Mouse (Mus musculus) lung, postnatal 0 days (tissue): ENCODE results near the gene Dvl2. TPM values are rescaled to one million over a fixed set of nuclear protein-coding genes. Genes with fewer than 3 reads are reported as not detected.
A peak's percentile ranks its signal among the peaks of the same experiment; 100 is the strongest.
"Not testable (repeated sequence)": the region's sequence is repeated elsewhere in the genome, so short reads cannot be mapped to it uniquely, and the experiment has no call there.

Source experiments
- ATAC-seq: fragments of 200-750 bp; cut with Nextera tagmentation; 2 replicates; pipeline ENCODE4 v1.8.0; 2017; ENCODE audit warnings: moderate library complexity
- DNase-seq: peaks from one replicate; pipeline ENCODE4 v3.0.0-alpha.2; 2016; ENCODE audit warnings: low spot score
- H3K27ac ChIP-seq: fragments of 300-500 bp; sonication (generic); 2 replicates; pipeline ENCODE4 v1.5.1; 2014; ENCODE audit warnings: antibody characterized with exemption, mild to moderate bottlenecking, low read length, mixed read lengths
- H3K27me3 ChIP-seq: fragments of 300-500 bp; sonication (generic); replicated peaks from 2 replicates; pipeline ENCODE4 v1.6.1; 2014; ENCODE audit warnings: low read length, mixed read lengths; ENCODE audit not compliant: insufficient read depth
- H3K36me3 ChIP-seq: fragments of 300-500 bp; sonication (generic); 2 replicates; pipeline ENCODE4 v1.6.1; 2014; ENCODE audit warnings: low read length, mixed read lengths; ENCODE audit not compliant: insufficient read depth
- H3K4me1 ChIP-seq: fragments of 300-500 bp; sonication (generic); 2 replicates; pipeline ENCODE4 v1.6.1; 2014; ENCODE audit warnings: antibody characterized with exemption, low read depth, low read length, mixed read lengths; ENCODE audit not compliant: insufficient read depth
- H3K4me2 ChIP-seq: fragments of 300-500 bp; sonication (generic); replicated peaks from 2 replicates; pipeline ENCODE4 v1.6.1; 2014; ENCODE audit warnings: low read depth, mild to moderate bottlenecking, low read length, moderate library complexity, mixed read lengths
- H3K4me3 ChIP-seq: fragments of 300-500 bp; sonication (generic); 2 replicates; pipeline ENCODE4 v1.5.1; 2014; ENCODE audit warnings: low read depth, low read length
- H3K9ac ChIP-seq: fragments of 300-500 bp; sonication (generic); replicated peaks from 2 replicates; pipeline ENCODE4 v1.6.1; 2014; ENCODE audit warnings: low read depth, mild to moderate bottlenecking
- H3K9me3 ChIP-seq: fragments of 300-500 bp; sonication (generic); 2 replicates; pipeline ENCODE4 v1.6.1; 2016; ENCODE audit warnings: low read length, mixed read lengths
- CTCF ChIP-seq: IDR thresholded peaks from 2 replicates; pipeline ENCODE4 v1.5.1; 2016; ENCODE audit warnings: antibody characterized with exemption, mild to moderate bottlenecking
- EP300 ChIP-seq: IDR thresholded peaks from 2 replicates; pipeline ENCODE4 v1.6.1; 2016; ENCODE audit warnings: antibody characterized with exemption, mild to moderate bottlenecking, control low read depth
- WGBS: fragments of 180-500 bp; shearing (Covaris S2); extraction: QIAGEN DNeasy Blood & Tissue Kit; methylation state at CpG from one replicate; pipeline ENCODE4 v1.1.7; 2014; 5-methylcytosine and 5-hydroxymethylcytosine counted together
- polyA plus RNA-seq: library from polyadenylated mRNA; unstranded; fragments of >200 nt; fragmentation: Nextera tagmentation; extraction: Ambion mirVana; gene quantifications from 2 replicates; pipeline ENCODE4 v1.2.1, GENCODE M21; 2015

The Dvl2 gene
- polyA plus RNA-seq, 1 experiment from 2014 or later, result 14.6 TPM

GRCm38 (mm10) chr11:70010961-70011360 lies 10.6 kb downstream of the Dvl2 start:
- DNase-seq, result no peak
- TF ChIP-seq EP300 (no peak), CTCF (no peak)
- no peaks in the 10 kb centered on the region for H3K27me3 ChIP-seq
- no peak overlapping the region for H3K27ac ChIP-seq
- ATAC-seq, result no peak
- H3K36me3 ChIP-seq, result peaks cover 63% of the 10 kb centered on the region
- no peak overlapping the region for H3K4me2 ChIP-seq
- H3K4me1 ChIP-seq, result peaks cover 7% of the 10 kb centered on the region
- H3K4me3 ChIP-seq, result no peak overlapping the region
- H3K9me3 ChIP-seq, result no peaks in the 10 kb centered on the region
- no peak overlapping the region for H3K9ac ChIP-seq
- 86% methylated on average over 10 of the region's 10 CpGs for WGBS

- no peak overlapping the region for H3K4me3 ChIP-seq
- no peaks in the 10 kb centered on the region for H3K9me3 ChIP-seq
- DNase-seq (no peak), ATAC-seq (no peak)
- no peak overlapping the region for H3K4me2 ChIP-seq
- H3K27ac ChIP-seq, result no peak overlapping the region
- H3K9ac ChIP-seq, result no peak overlapping the region
- H3K27me3 ChIP-seq, result no peaks in the 10 kb centered on the region
- peaks cover 45% of the 10 kb centered on the region for H3K36me3 ChIP-seq
- WGBS, result 79% methylated on average over 9 of the region's 9 CpGs
- TF ChIP-seq EP300 (no peak), CTCF (no peak)
- peaks cover 7% of the 10 kb centered on the region for H3K4me1 ChIP-seq
Observed at GRCm38 (mm10) chr11:70012931-70013330, 12.5 kb downstream of the Dvl2 start.

GRCm38 (mm10) chr11:70013408-70013807 lies 13.0 kb downstream of the Dvl2 start:
- Histone ChIP-seq H3K9ac (no peak overlapping the region), H3K4me1 (peaks cover 7% of the 10 kb centered on the region), H3K36me3 (peaks cover 41% of the 10 kb centered on the region), H3K4me2 (no peak overlapping the region), H3K9me3 (no peaks in the 10 kb centered on the region), H3K4me3 (no peak overlapping the region), H3K27me3 (no peaks in the 10 kb centered on the region), H3K27ac (no peak overlapping the region)
- no peak for DNase-seq
- TF ChIP-seq EP300 (no peak), CTCF (no peak)
- ATAC-seq, result no peak
- WGBS, result 83% methylated on average over 3 of the region's 3 CpGs

- WGBS, result 46% methylated on average over 5 of the region's 5 CpGs
Observed at GRCm38 (mm10) chr11:70014051-70014450, 13.7 kb downstream of the Dvl2 start.

GRCm38 (mm10) chr11:70014880-70015558 lies 14.6 kb downstream of the Dvl2 start, which contains the start of gene Acadvl:
TSS of gene Acadvl (minus strand) at chr11:70015411.
- TF ChIP-seq CTCF, result peak; percentile 63
- no peak; the same call in 1 of the 2 replicates for TF ChIP-seq EP300
- peak; percentile 95 for DNase-seq
- under 1% methylated on average over 35 of the region's 35 CpGs for WGBS
- Histone ChIP-seq H3K4me3 (peak within 1 kb of the TSS; percentile 64), H3K9me3 (no peaks in the 10 kb centered on the region), H3K4me1 (peaks cover 7% of the 10 kb centered on the region), H3K27ac (peak within 1 kb of the TSS; percentile 77), H3K9ac (peak within 1 kb of the TSS; percentile 46), H3K27me3 (no peaks in the 10 kb centered on the region), H3K36me3 (peaks cover 25% of the 10 kb centered on the region), H3K4me2 (peak within 1 kb of the TSS; percentile 84)
- ATAC-seq, result peak; percentile 89

More at GRCm38 (mm10) chr11:70014051-70014450, 13.7 kb downstream of the Dvl2 start:
- Histone ChIP-seq H3K4me2 (no peak overlapping the region), H3K4me3 (no peak overlapping the region), H3K9ac (no peak overlapping the region; the same call in 1 of the 2 replicates), H3K36me3 (peaks cover 35% of the 10 kb centered on the region), H3K27ac (no peak overlapping the region), H3K27me3 (no peaks in the 10 kb centered on the region), H3K9me3 (no peaks in the 10 kb centered on the region), H3K4me1 (peaks cover 7% of the 10 kb centered on the region)
- ATAC-seq (no peak), DNase-seq (no peak)
- TF ChIP-seq EP300, result no peak
- TF ChIP-seq CTCF, result no peak

GRCm38 (mm10) chr11:70015677-70016076 lies 15.3 kb downstream of the Dvl2 start:
- peaks cover 18% of the 10 kb centered on the region for H3K36me3 ChIP-seq
- 64% methylated on average over 6 of the region's 6 CpGs for whole genome bisulfite sequencing
- DNase-seq (no peak), ATAC-seq (no peak)
- no peak overlapping the region for H3K27ac ChIP-seq
- H3K9ac ChIP-seq, result no peak overlapping the region
- no peaks in the 10 kb centered on the region for H3K27me3 ChIP-seq
- H3K4me1 ChIP-seq, result peaks cover 7% of the 10 kb centered on the region
- no peak overlapping the region; the same call in 1 of the 2 replicates for H3K4me3 ChIP-seq
- TF ChIP-seq CTCF (no peak), EP300 (no peak; the same call in 1 of the 2 replicates)
- H3K9me3 ChIP-seq, result no peaks in the 10 kb centered on the region
- peak overlapping the region; percentile 84 for H3K4me2 ChIP-seq

- Histone ChIP-seq H3K36me3 (peaks cover 13% of the 10 kb centered on the region), H3K4me1 (peaks cover 12% of the 10 kb centered on the region)
- H3K4me3 ChIP-seq, H3K27ac ChIP-seq, H3K9me3 ChIP-seq, DNase-seq, H3K9ac ChIP-seq, H3K27me3 ChIP-seq, H3K4me2 ChIP-seq, ATAC-seq: not testable (repeated sequence)
- 65% methylated on average over 2 of the region's 2 CpGs for WGBS
Observed at GRCm38 (mm10) chr11:70016177-70016576, 15.8 kb downstream of the Dvl2 start.
